ENCODE assay signal across 8 mouse cellular contexts in genomic region chr7:145221841-145222689, GRCm38 (mm10). TPM values are rescaled to one million over a fixed set of nuclear protein-coding genes. Genes with fewer than 3 reads are reported as not detected.
DNase-seq lines count a peak whose midpoint lies in the region; ATAC-seq lines count a peak whose summit lies in the region.

No protein-coding gene starts in this region.

- H3K27me3 ChIP-seq in midbrain, embryonic 11.5 days (ENCODE audit: control insufficient read depth, insufficient read depth, low read length): no peaks in the 10 kb centered on the region
- H3K27me3 ChIP-seq in midbrain, embryonic 15.5 days (replicated peaks): no peaks in the 10 kb centered on the region
- H3K27me3 ChIP-seq in intestine, embryonic 16.5 days (replicated peaks; ENCODE audit: control insufficient read depth, insufficient read depth, low read length): no peaks in the 10 kb centered on the region
- H3K27me3 ChIP-seq in liver, embryonic 12.5 days (replicated peaks): no peaks in the 10 kb centered on the region
- H3K27me3 ChIP-seq in stomach, embryonic 15.5 days (replicated peaks): no peaks in the 10 kb centered on the region

- H3K9ac ChIP-seq in midbrain, embryonic 11.5 days (ENCODE audit: low read length): no peak overlapping the region
- no peak overlapping the region for H3K9ac ChIP-seq in midbrain, embryonic 15.5 days
- H3K9ac ChIP-seq in intestine, embryonic 16.5 days (ENCODE audit: low read depth, low read length): peak overlapping the region; percentile 30
- no peak overlapping the region for H3K9ac ChIP-seq in liver, embryonic 12.5 days
- H3K9ac ChIP-seq in stomach, embryonic 15.5 days: no peak overlapping the region

- no peaks in the 10 kb centered on the region for H3K4me1 ChIP-seq in midbrain, embryonic 11.5 days (ENCODE audit: control insufficient read depth, insufficient read depth, low read length)
- H3K4me1 ChIP-seq in midbrain, embryonic 15.5 days: no peaks in the 10 kb centered on the region
- peaks cover 15% of the 10 kb centered on the region for H3K4me1 ChIP-seq in intestine, embryonic 16.5 days (ENCODE audit: control insufficient read depth, insufficient read depth, low read length)
- H3K4me1 ChIP-seq in liver, embryonic 12.5 days: no peaks in the 10 kb centered on the region
- H3K4me1 ChIP-seq in stomach, embryonic 15.5 days: peaks cover 16% of the 10 kb centered on the region

- no peak overlapping the region for H3K4me2 ChIP-seq in midbrain, embryonic 11.5 days
- no peak overlapping the region for H3K4me2 ChIP-seq in midbrain, embryonic 15.5 days
- H3K4me2 ChIP-seq in intestine, embryonic 16.5 days (ENCODE audit: low read depth, low read length): no peak overlapping the region
- no peak overlapping the region for H3K4me2 ChIP-seq in liver, embryonic 12.5 days
- H3K4me2 ChIP-seq in stomach, embryonic 15.5 days: no peak overlapping the region

- no peak for DNase-seq in midbrain, embryonic 11.5 days (ENCODE audit: low spot score, missing footprints)
- peak; percentile 58 for DNase-seq in adrenal gland, adult 8-10 months
- peak; percentile 46 to 49 for DNase-seq in gastrocnemius, adult 8-10 months (ENCODE audit: low spot score in 2 of 2)

- ATAC-seq in midbrain, embryonic 11.5 days (ENCODE audit: low FRiP score): 0 out of 2 replicates have a peak, but pooled peaks have one; percentile 27
- no peak for ATAC-seq in midbrain, embryonic 15.5 days (replicated peaks)
- peak; percentile 96 for ATAC-seq in intestine, embryonic 16.5 days
- peak; percentile 46; the same call in 1 of the 2 replicates for ATAC-seq in liver, embryonic 12.5 days
- peak; percentile 92 for ATAC-seq in stomach, embryonic 15.5 days (ENCODE audit: insufficient read depth, low FRiP score, low read depth)
- no peak for ATAC-seq in erythroid progenitor cell, adult 5-6 weeks (replicated peaks; ENCODE audit: low FRiP score, poor library complexity, severe bottlenecking)

- no peak overlapping the region for H3K4me3 ChIP-seq in midbrain, embryonic 11.5 days (ENCODE audit: low read depth, low read length)
- no peak overlapping the region for H3K4me3 ChIP-seq in midbrain, embryonic 15.5 days
- H3K4me3 ChIP-seq in intestine, embryonic 16.5 days (ENCODE audit: low read length): no peak overlapping the region
- H3K4me3 ChIP-seq in liver, embryonic 12.5 days: no peak overlapping the region
- no peak overlapping the region for H3K4me3 ChIP-seq in stomach, embryonic 15.5 days (replicated peaks)

- no peak overlapping the region for H3K27ac ChIP-seq in midbrain, embryonic 11.5 days (ENCODE audit: low read depth, low read length)
- H3K27ac ChIP-seq in midbrain, embryonic 15.5 days: no peak overlapping the region
- H3K27ac ChIP-seq in intestine, embryonic 16.5 days (ENCODE audit: low read length): peak overlapping the region; percentile 86
- no peak overlapping the region for H3K27ac ChIP-seq in liver, embryonic 12.5 days
- peak overlapping the region; percentile 78 for H3K27ac ChIP-seq in stomach, embryonic 15.5 days

- WGBS in midbrain, embryonic 11.5 days: 39% methylated on average over 2 of the region's 2 CpGs
- 39% methylated on average over 2 of the region's 2 CpGs for WGBS in midbrain, embryonic 15.5 days
- 5% methylated on average over 2 of the region's 2 CpGs for WGBS in intestine, embryonic 16.5 days
- 16% methylated on average over 2 of the region's 2 CpGs for WGBS in liver, embryonic 12.5 days (ENCODE audit: insufficient replicate concordance)
- WGBS in stomach, embryonic 15.5 days: 8% methylated on average over 2 of the region's 2 CpGs

- no peaks in the 10 kb centered on the region for H3K9me3 ChIP-seq in midbrain, embryonic 11.5 days (ENCODE audit: control insufficient read depth, low read length)
- no peaks in the 10 kb centered on the region for H3K9me3 ChIP-seq in midbrain, embryonic 15.5 days
- no peaks in the 10 kb centered on the region for H3K9me3 ChIP-seq in intestine, embryonic 16.5 days (ENCODE audit: control insufficient read depth, low read length)
- no peaks in the 10 kb centered on the region for H3K9me3 ChIP-seq in liver, embryonic 12.5 days (replicated peaks)
- no peaks in the 10 kb centered on the region for H3K9me3 ChIP-seq in stomach, embryonic 15.5 days

- no peaks in the 10 kb centered on the region for H3K36me3 ChIP-seq in midbrain, embryonic 11.5 days (ENCODE audit: control insufficient read depth, insufficient read depth, low read length)
- no peaks in the 10 kb centered on the region for H3K36me3 ChIP-seq in midbrain, embryonic 15.5 days (replicated peaks)
- no peaks in the 10 kb centered on the region for H3K36me3 ChIP-seq in intestine, embryonic 16.5 days (ENCODE audit: control insufficient read depth, insufficient read depth, low read length)
- H3K36me3 ChIP-seq in liver, embryonic 12.5 days: no peaks in the 10 kb centered on the region
- H3K36me3 ChIP-seq in stomach, embryonic 15.5 days: no peaks in the 10 kb centered on the region

RNA-seq across cellular contexts. Expression of gene 1810010D01Rik, which starts 14.1 kb away (rescaled TPM):
- polyA plus RNA-seq in midbrain, embryonic 11.5 days (2014; fragmentation: Nextera tagmentation; extraction: Ambion mirVana): 0.49 TPM in 1 of 2 replicates, not detected in the other
- not detected in 2 replicates for polyA plus RNA-seq in midbrain, embryonic 15.5 days (2015; fragmentation: Nextera tagmentation; extraction: Ambion mirVana)
- 1 to 10 TPM in 1 of 4 experiments, under 1 TPM in 1, not detected in 2; 0.84 to 1.9 TPM for total RNA-seq in adrenal gland, adult 8-10 months (2022)
- total RNA-seq in gastrocnemius, adult 8-10 months (2022): not detected
- polyA plus RNA-seq in intestine, embryonic 16.5 days (2015; fragmentation: Nextera tagmentation; extraction: Ambion mirVana): 0.54 and 0.65 TPM in 2 replicates
- 0.30 and 0.38 TPM in 2 replicates for polyA plus RNA-seq in liver, embryonic 12.5 days (2016; fragmentation: Nextera tagmentation; extraction: Ambion mirVana)
- polyA plus RNA-seq in stomach, embryonic 15.5 days (2015; fragmentation: Nextera tagmentation; extraction: Ambion mirVana): 0.94 and 0.95 TPM in 2 replicates
- total RNA-seq in erythroid progenitor cell, adult 5-6 weeks (2015; ENCODE audit: low replicate concordance): not detected in 2 replicates
- not detected in 2 replicates for total RNA-seq in erythroid progenitor cell, adult 5-6 weeks (2017; ENCODE audit: low replicate concordance)

Comparison
In these comparisons a context has a peak if more than half of its experiments do, and no peak if none do; other contexts are left out.
1. ATAC-seq: peak in midbrain, embryonic 11.5 days (single experiment), intestine, embryonic 16.5 days (single experiment), liver, embryonic 12.5 days (single experiment) and stomach, embryonic 15.5 days (single experiment); none in midbrain, embryonic 15.5 days (single experiment) and erythroid progenitor cell, adult 5-6 weeks (single experiment).
2. H3K27ac ChIP-seq: peak in intestine, embryonic 16.5 days (single experiment) and stomach, embryonic 15.5 days (single experiment); none in midbrain, embryonic 11.5 days (single experiment), midbrain, embryonic 15.5 days (single experiment) and liver, embryonic 12.5 days (single experiment).